Comparison of ENCODE assay signal across 10 mouse cellular contexts in genomic region chr2:93032651-93033050, GRCm38 (mm10). TPM values are rescaled to one million over a fixed set of nuclear protein-coding genes. Genes with fewer than 3 reads are reported as not detected.
DNase-seq lines count a peak whose midpoint lies in the region; ATAC-seq and TF ChIP-seq lines count a peak whose summit lies in the region.
"Had no signal": no experiment of that assay in that cellular context is flagged by ENCODE, and none has a peak within 500 bp of the region (broad histone marks: within the 10 kb centered on the region; RNA-seq: fewer than 3 reads in every experiment).

No protein-coding gene starts in this region.

- peak overlapping the region; percentile 73 for H3K27ac ChIP-seq in hindbrain, postnatal 0 days
- no peak overlapping the region for H3K27ac ChIP-seq in hindbrain, embryonic 12.5 days
- peak overlapping the region; percentile 66 for H3K27ac ChIP-seq in lung, embryonic 16.5 days (ENCODE audit: low read length)
- H3K27ac ChIP-seq: embryonic facial prominence, embryonic 12.5 days; liver, embryonic 13.5 days had no signal

- no peak overlapping the region for H3K4me3 ChIP-seq in hindbrain, postnatal 0 days (ENCODE audit: low read length)
- no peak overlapping the region for H3K4me3 ChIP-seq in hindbrain, embryonic 12.5 days
- H3K4me3 ChIP-seq in lung, embryonic 16.5 days (ENCODE audit: low read length), result no peak overlapping the region
- H3K4me3 ChIP-seq: embryonic facial prominence, embryonic 12.5 days; liver, embryonic 13.5 days had no signal

- DNase-seq in hindbrain, postnatal 0 days (ENCODE audit: low spot score), result no peak
- DNase-seq in adrenal gland, postnatal 36 days, result peak; percentile 87 to 92
- DNase-seq in heart, postnatal 14 days, result peak; percentile 78 to 83
- no peak for DNase-seq in MN1 (ENCODE audit: low spot score)
- no peak for DNase-seq in left cerebral cortex, postnatal 14 days (ENCODE audit: low spot score in 2 of 2)
- no peak for DNase-seq in left cerebral cortex, adult 8-10 months (ENCODE audit: low spot score in 2 of 2)
- DNase-seq: liver, embryonic 13.5 days had no signal

- H3K4me1 ChIP-seq in hindbrain, postnatal 0 days (ENCODE audit: insufficient read depth, low read length), result peaks cover 28% of the 10 kb centered on the region
- H3K4me1 ChIP-seq in hindbrain, embryonic 12.5 days, result peaks cover 55% of the 10 kb centered on the region
- H3K4me1 ChIP-seq in lung, embryonic 16.5 days (replicated peaks; ENCODE audit: control insufficient read depth, insufficient read depth, low read length), result peaks cover 60% of the 10 kb centered on the region

- intact Hi-C loops in heart, postnatal 14 days (cut with DNase I), result no loop called here
- intact Hi-C loops in left cerebral cortex, postnatal 14 days (cut with DNase I), result no loop called here

- no peak for TF ChIP-seq CTCF in hindbrain, postnatal 0 days (IDR thresholded peaks at IDR 0.05; ENCODE audit: low read depth)

- no peak overlapping the region for H3K4me2 ChIP-seq in hindbrain, postnatal 0 days (ENCODE audit: low read depth, low read length)
- H3K4me2 ChIP-seq in hindbrain, embryonic 12.5 days (replicated peaks), result no peak overlapping the region
- no peak overlapping the region for H3K4me2 ChIP-seq in lung, embryonic 16.5 days (ENCODE audit: low read depth, low read length)
- H3K4me2 ChIP-seq: embryonic facial prominence, embryonic 12.5 days; liver, embryonic 13.5 days had no signal

- H3K27me3 ChIP-seq in hindbrain, postnatal 0 days (ENCODE audit: insufficient read depth, low read length), result no peaks in the 10 kb centered on the region
- H3K27me3 ChIP-seq in hindbrain, embryonic 12.5 days, result no peaks in the 10 kb centered on the region
- no peaks in the 10 kb centered on the region for H3K27me3 ChIP-seq in lung, embryonic 16.5 days (ENCODE audit: control insufficient read depth, insufficient read depth, low read depth, low read length)
- H3K27me3 ChIP-seq: embryonic facial prominence, embryonic 12.5 days; liver, embryonic 13.5 days had no signal

- no peak for ATAC-seq in hindbrain, postnatal 0 days
- no peak for ATAC-seq in hindbrain, embryonic 12.5 days (ENCODE audit: low FRiP score)
- peak; percentile 46 for ATAC-seq in lung, embryonic 16.5 days (ENCODE audit: low read depth)

- no peaks in the 10 kb centered on the region for H3K36me3 ChIP-seq in hindbrain, postnatal 0 days (ENCODE audit: insufficient read depth, low read length)
- no peaks in the 10 kb centered on the region for H3K36me3 ChIP-seq in hindbrain, embryonic 12.5 days
- H3K36me3 ChIP-seq in lung, embryonic 16.5 days (ENCODE audit: control insufficient read depth, insufficient read depth, low read length), result no peaks in the 10 kb centered on the region
- H3K36me3 ChIP-seq: liver, embryonic 13.5 days had no signal

- H3K9ac ChIP-seq in hindbrain, postnatal 0 days (replicated peaks; ENCODE audit: low read length), result no peak overlapping the region
- no peak overlapping the region for H3K9ac ChIP-seq in hindbrain, embryonic 12.5 days
- H3K9ac ChIP-seq in lung, embryonic 16.5 days (ENCODE audit: low read length), result no peak overlapping the region; the same call in 1 of the 2 replicates
- H3K9ac ChIP-seq: embryonic facial prominence, embryonic 12.5 days; liver, embryonic 13.5 days had no signal

- WGBS in hindbrain, postnatal 0 days, result 49% methylated on average over 11 of the region's 11 CpGs
- WGBS in hindbrain, embryonic 12.5 days, result 70% methylated on average over 11 of the region's 11 CpGs
- 53% methylated on average over 11 of the region's 11 CpGs for WGBS in lung, embryonic 16.5 days

- H3K9me3 ChIP-seq in hindbrain, postnatal 0 days (ENCODE audit: low read length), result no peaks in the 10 kb centered on the region
- no peaks in the 10 kb centered on the region for H3K9me3 ChIP-seq in hindbrain, embryonic 12.5 days (replicated peaks)
- H3K9me3 ChIP-seq in lung, embryonic 16.5 days (ENCODE audit: control insufficient read depth, low read length), result no peaks in the 10 kb centered on the region
- H3K9me3 ChIP-seq: embryonic facial prominence, embryonic 12.5 days; liver, embryonic 13.5 days had no signal

RNA-seq across cellular contexts. Expression of gene Prdm11, which starts 13.3 kb away (rescaled TPM):
- total RNA-seq in hindbrain, postnatal 0 days (2014; rRNA removed), result 14.9 and 15.6 TPM in 2 replicates
- 3.5 and 3.7 TPM in 2 replicates for polyA plus RNA-seq in hindbrain, postnatal 0 days (2015; fragmentation: Nextera tagmentation; extraction: Ambion mirVana)
- polyA plus RNA-seq in hindbrain, embryonic 12.5 days (2016; fragmentation: Nextera tagmentation; extraction: Ambion mirVana), result 2.9 and 3.6 TPM in 2 replicates
- 10 to 100 TPM; 43.5 to 58.3 TPM for total RNA-seq in adrenal gland, postnatal 36 days (2021)
- total RNA-seq in heart, postnatal 14 days (2021), result 10 to 100 TPM; 19.4 to 20.5 TPM
- 5.5 and 6.3 TPM in 2 replicates for polyA plus RNA-seq in lung, embryonic 16.5 days (2015; fragmentation: Nextera tagmentation; extraction: Ambion mirVana)
- 10 to 100 TPM; 26.7 to 29.3 TPM for total RNA-seq in left cerebral cortex, postnatal 14 days (2021)
- 10 to 100 TPM; 21.0 to 22.5 (median 21.5) TPM for total RNA-seq in left cerebral cortex, adult 8-10 months (2022)

Comparison
In these comparisons a context has a peak if more than half of its experiments do, and no peak if none do; other contexts are left out.
1. DNase-seq: peak in adrenal gland, postnatal 36 days (2 of 2) and heart, postnatal 14 days (2 of 2); none in hindbrain, postnatal 0 days (single experiment), MN1 (single experiment), left cerebral cortex, postnatal 14 days (0 of 2) and left cerebral cortex, adult 8-10 months (0 of 2).